Mouse (Mus musculus): ENCODE measurements around the gene Gm11172. TPM values are rescaled to one million over a fixed set of nuclear protein-coding genes. Genes with fewer than 3 reads are reported as not detected.
"Not testable (repeated sequence)": the region's sequence is repeated elsewhere in the genome, so short reads cannot be mapped to it uniquely, and the experiment has no call there.

The Gm11172 gene
- total RNA-seq, 2 experiments from 2014 or later = not detected

DNA sequence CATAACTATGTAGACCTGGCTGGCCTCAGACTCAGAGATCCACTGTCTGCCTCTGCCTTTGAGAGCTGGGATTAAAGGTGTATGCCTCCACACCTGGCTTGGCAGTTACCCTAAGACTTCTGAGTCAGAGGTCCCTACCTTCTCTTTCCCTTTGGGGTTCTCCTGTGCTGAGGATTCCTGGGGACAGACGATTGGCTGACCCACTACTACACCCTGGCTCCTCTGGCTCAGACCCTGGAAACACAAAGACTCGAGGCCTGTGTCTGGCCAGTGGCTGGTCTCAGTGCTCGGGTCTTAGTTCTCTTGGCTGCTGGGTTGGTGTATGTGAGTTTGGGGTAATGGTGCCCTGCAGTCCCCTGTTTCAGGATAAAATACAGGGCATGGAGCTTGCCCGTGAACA is 38.2 kb downstream of the Gm11172 start:
- intact Hi-C loops (cut with DNase I) = no loop called here
- no peak for DNase-seq (ENCODE audit: low spot score in 2 of 2)

DNA sequence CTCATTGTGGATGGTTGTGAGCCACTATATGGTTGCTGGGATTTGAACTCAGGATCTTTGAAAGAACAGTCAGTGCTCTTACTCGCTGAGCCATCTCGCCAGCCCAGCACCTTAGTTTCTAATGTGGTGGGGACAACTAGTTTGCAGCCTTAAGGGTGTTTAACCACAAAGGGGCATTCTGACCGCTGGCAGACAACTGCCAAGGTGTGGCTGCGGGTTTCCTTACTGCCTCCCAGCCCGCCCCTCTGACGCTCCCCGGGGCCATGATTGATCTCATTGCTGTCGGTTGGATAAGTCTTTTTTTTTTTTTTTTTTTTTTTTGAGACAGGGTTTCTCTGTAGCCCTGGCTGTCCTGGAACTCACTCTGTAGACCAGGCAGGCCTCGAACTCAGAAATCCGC is 39.5 kb downstream of the Gm11172 start:
- DNase-seq (ENCODE audit: low spot score in 2 of 2); intact Hi-C loops (cut with DNase I): not testable (repeated sequence)

DNA sequence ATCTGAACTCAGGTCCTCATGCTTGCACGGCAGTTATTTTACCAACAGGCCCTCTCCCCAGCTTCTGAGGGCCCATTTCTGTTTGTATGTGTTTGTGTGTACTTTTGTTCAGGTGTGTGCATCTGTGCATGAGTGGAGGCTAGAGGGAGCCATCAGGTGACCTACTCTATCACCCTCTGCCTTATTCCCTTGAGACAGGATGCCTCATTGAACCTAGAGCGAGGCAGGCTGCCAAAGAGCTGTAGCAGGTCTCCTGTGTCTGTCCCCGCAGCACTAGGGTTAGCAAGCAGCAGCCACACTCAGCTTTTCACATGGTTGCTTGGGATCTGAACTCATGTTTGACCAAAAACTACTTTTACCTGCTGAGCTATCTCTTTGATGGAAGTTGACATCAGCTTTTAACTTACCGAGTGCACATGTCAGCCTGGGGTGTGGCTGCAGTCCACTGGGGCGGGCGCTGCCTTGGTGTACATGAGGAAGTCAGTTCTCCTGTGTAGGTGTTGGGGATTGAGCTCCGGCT is 47.1 kb downstream of the Gm11172 start:
- intact Hi-C loops (cut with DNase I) = no loop called here
- DNase-seq (ENCODE audit: low spot score in 2 of 2) = no peak

DNA sequence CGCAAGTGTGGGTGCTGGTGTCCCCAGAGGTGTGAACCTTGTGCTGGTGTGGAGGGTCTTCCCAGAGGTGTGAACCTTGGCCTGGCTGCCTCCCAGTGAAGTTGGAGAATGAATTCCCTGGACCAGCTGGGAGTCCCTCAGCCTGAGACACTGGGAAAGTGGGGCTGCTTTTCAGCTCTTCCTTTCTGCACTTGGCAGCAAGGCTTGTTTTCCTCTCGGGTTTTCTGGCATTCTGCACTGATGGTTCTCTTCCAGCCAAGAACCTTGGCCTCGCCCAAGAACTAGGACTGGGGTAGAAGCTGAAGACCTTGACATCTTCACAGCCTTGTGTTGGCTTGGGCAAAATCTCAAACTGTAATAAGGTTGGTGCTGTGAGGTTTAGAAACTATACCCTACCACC is 48.7 kb downstream of the Gm11172 start:
- peak in 1 of 2 experiments; percentile 18 for DNase-seq (ENCODE audit: low spot score in 2 of 2)
- intact Hi-C loops (cut with DNase I) = no loop called here

Other genes starting within 250 kb of the Gm11172 start
- gene Socs1, start 27.4 kb upstream of the Gm11172 start, total RNA-seq (2021) = under 1 TPM; 0.80 to 0.82 TPM
- not detected for gene Tnp2, start 24.3 kb upstream of the Gm11172 start, total RNA-seq (2021)
- gene Prm3, start 22.0 kb upstream of the Gm11172 start, total RNA-seq (2021) = not detected
- not detected for gene Prm2, start 16.8 kb upstream of the Gm11172 start, total RNA-seq (2021)
- not detected for gene Prm1, start 7.1 kb upstream of the Gm11172 start, total RNA-seq (2021)
- under 1 TPM; 0.09 to 0.55 TPM for gene Rmi2, start 22.1 kb downstream of the Gm11172 start, total RNA-seq (2021)
- 100 to 1,000 TPM; 165 to 179 TPM for gene Snn, start 248.0 kb downstream of the Gm11172 start, total RNA-seq (2021)

Measured in left cerebral cortex, postnatal 25 days (tissue).